Mouse (Mus musculus) liver, postnatal 0 days (tissue): ENCODE measurements at regions not wholly inside any gene's neighbourhood (a gene's known extent, or its start where the extent isn't known, plus 50 kb on each side); places are given as distances from the start of the nearest gene placed in this dataset.

Source experiments
- CTCF ChIP-seq: sonication (generic); IDR thresholded peaks from 2 replicates; pipeline ENCODE4 v1.5.1; 2016; ENCODE audit warnings: antibody characterized with exemption, low read depth
- EP300 ChIP-seq: IDR thresholded peaks from 2 replicates; pipeline ENCODE4 v1.6.1; 2016; ENCODE audit warnings: antibody characterized with exemption, low read depth, mild to moderate bottlenecking

- no peak for TF ChIP-seq EP300
- TF ChIP-seq CTCF, result no peak
These were observed 76.2 kb upstream of the Gap43 start for GRCm38 (mm10) chr16:42416673-42417072.
